Mouse (Mus musculus) kidney, postnatal 4 days (tissue): ENCODE measurements around the gene Usp49.

Experiments
- DNase-seq, 2 experiments: peaks; one replicate each; pipeline ENCODE4 v3.0.0; 2021; ENCODE audit warnings: mixed read lengths in 2 of 2

The Usp49 gene

GRCm38 (mm10) chr17:47695337-47695710, 64.8 kb downstream of the Usp49 start:
- no peak for DNase-seq

- no peak for DNase-seq
These were observed 67.7 kb downstream of the Usp49 start for GRCm38 (mm10) chr17:47698156-47698555.

GRCm38 (mm10) chr17:47699055-47699454, 68.6 kb downstream of the Usp49 start:
- no peak for DNase-seq

GRCm38 (mm10) chr17:47701793-47702192, 71.3 kb downstream of the Usp49 start:
- no peak for DNase-seq

- DNase-seq: no peak
These were observed 72.3 kb downstream of the Usp49 start for GRCm38 (mm10) chr17:47702548-47703345.

DNA sequence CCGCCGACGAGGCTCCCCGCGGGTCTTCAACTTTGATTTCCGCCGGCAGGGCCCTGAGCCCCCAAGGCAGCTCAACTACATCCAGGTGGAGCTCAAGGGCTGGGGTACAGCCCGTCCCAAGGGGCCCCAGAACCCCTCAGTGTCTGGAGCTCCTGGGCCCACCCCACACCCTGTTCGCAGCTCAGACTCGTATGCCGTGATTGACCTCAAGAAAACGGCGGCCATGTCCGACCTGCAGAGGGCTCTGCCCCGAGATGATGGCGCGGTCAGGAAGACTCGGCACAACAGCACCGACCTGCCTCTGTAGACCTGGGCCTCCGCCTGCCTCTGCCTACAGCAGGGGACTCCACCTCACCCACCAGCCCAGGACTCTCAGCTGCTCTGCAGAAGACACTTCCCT, 73.1 kb downstream of the Usp49 start:
- no peak for DNase-seq

DNA sequence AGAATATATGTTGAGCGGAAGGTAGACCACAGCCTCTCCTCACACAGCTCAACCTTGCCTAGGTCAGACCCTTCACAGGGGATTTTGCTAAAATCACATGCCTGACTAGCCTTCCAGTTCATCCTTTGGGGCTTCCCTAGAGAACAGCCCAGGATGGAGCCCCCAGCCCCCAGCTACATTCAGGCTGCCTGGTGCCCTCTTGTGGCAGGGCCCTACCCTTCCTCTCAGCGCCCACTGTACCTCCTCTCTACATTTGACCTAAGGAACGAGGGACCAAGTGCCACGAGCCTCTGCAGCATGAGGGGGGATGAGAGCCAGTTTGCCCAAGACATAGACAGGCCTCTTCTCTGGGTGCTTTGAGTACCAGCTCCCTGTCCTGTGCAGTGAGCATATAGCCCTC, 74.2 kb downstream of the Usp49 start:
- DNase-seq: no peak

DNA sequence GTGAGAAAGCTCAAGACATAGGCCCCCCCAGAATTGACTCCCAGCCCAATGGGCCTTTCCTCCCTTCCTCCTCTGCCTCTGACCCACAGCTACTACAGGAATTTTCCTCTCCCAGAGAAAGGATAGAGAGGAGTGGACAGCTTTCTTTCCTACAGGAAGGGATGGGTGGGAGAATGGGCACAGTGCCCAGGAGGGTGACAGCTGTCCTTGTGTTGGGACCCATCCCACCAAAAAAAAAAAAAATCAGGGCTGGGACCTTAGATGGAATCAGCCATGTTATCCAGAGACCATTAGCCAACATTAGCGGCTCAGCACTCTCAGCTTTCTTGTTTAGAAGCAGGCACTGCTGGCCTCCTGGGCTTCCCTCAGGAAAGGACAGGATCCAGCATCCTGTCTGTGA, 75.7 kb downstream of the Usp49 start:
- DNase-seq: peak; percentile 50 to 69

GRCm38 (mm10) chr17:47707961-47708360, 77.5 kb downstream of the Usp49 start:
- DNase-seq: no peak

- DNase-seq: no peak
These were observed 78.5 kb downstream of the Usp49 start for GRCm38 (mm10) chr17:47708972-47709371.

DNA sequence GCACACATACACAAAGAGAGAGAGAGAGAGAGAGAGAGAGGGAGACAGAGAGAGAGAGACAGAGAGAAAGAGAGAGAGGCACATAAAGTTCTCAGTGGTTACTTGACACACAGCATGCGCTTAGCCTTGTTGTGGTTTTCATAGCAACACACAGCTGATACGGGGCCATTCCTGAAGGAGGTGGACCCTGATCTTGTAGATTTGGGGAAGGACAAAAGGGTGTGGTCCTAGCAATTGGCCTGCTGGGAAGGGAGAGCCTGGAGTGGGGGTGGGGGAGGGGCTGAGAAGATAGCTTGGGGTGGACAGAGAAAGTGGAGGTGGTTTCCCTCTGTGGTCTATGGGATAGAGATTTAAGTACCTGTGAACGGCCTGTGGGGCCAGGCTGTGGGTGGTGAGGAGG, 79.5 kb downstream of the Usp49 start:
- no peak for DNase-seq

DNA sequence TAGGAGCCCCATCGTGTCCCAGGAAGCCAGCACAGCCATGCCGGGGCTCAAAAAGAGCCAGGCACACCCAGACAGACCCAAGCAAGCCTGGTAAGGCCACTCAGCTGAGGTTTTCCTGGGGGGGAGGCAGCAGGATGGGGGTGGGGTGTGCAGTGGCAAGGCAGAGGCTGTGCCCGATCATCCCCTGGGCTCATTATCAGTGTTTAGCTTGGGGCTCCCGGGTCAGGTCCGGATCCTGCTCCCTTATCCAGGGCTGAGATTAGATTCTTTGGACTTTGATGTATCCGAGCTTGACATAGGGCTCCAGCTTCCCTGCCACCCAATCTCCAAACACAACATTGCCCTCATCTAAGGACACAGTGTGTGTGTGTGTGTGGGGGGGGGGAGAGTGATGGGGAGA, 81.4 kb downstream of the Usp49 start:
- no peak for DNase-seq

GRCm38 (mm10) chr17:47712889-47713571, 82.5 kb downstream of the Usp49 start:
- DNase-seq: no peak

GRCm38 (mm10) chr17:47715037-47715436, 84.5 kb downstream of the Usp49 start:
- no peak for DNase-seq

DNA sequence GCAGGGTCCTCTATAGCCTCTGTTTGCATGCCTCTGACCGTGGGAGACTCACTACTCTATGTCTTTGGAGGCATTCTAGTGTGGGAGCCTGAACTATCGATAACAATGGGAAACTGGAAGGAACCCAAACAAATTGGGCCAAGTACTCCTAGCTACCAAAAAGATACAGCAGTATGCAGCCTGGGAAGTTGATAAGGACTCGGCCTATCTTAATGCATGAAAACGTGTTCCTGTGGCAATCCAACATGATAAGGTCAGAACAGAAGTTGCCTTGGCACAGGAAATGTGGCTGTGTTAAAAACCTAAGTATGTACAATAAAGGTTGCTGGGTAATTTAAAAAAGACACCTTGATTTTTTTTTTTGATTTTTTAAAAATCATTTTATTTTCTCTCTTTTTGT, 90.7 kb downstream of the Usp49 start:
- no peak for DNase-seq

DNA sequence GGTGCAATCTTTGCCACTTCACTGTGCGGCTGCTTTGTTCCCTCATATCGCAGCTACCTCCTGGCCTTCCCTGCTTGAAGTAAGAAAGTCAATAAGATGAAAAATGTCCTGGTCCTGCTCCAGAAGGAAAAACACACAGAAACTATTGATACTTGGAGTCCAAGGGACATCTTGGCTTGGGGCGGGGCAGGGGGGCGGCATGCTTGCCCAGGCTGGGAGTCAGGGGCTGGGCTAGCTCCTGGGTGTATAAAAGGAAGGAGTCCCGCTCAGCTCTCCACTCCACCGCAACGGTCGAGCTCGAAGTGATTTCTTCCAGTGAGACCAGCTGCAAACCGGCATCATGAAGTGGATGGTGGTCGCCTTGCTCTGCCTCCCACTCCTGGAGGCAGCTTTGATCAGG, 96.1 kb downstream of the Usp49 start, which contains the start of gene Pgc:
TSS of gene Pgc (plus strand) at position 277 of the 400 bp plus-strand sequence.
- no peak for DNase-seq

GRCm38 (mm10) chr17:47730633-47731575, 100.4 kb downstream of the Usp49 start:
- peak; percentile 39 to 54 for DNase-seq

GRCm38 (mm10) chr17:47735553-47736100, 105.1 kb downstream of the Usp49 start:
- DNase-seq: no peak
